Mouse (Mus musculus) bone marrow macrophage, adult 2 months (primary cell): ENCODE measurements around the gene Mrpl44.

Experiments
- CTCF ChIP-seq: IDR thresholded peaks from 2 replicates; pipeline ENCODE4 v1.5.1; 2012; ENCODE audit warnings: low read depth, mild to moderate bottlenecking, low read length, moderate library complexity
- POLR2A ChIP-seq: IDR thresholded peaks from 2 replicates; pipeline ENCODE4 v1.6.1; 2012; ENCODE audit warnings: mild to moderate bottlenecking, low read depth, low read length, borderline replicate concordance

DNA sequence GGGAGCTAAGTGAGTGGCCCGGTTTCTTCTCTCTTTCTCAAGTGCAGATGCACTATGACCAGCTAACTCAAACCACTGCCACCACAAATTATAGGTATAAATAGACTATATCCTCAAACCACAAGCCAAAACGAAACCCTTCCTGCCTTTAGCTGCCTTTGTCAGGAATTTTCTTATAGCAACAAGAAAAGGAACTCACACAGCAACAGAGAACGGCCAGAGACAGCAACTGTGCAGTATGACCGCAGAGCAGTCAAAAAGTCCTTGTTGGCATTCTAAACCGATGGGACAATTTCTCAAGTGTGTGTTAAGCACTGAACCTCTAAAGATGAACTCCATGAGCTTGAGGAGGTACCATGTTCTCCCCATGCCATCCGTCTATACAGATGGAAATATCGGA is 27.8 kb downstream of the Mrpl44 start:
- no peak for TF ChIP-seq CTCF
- TF ChIP-seq POLR2A, result no peak
